In the genomic region with DNA sequence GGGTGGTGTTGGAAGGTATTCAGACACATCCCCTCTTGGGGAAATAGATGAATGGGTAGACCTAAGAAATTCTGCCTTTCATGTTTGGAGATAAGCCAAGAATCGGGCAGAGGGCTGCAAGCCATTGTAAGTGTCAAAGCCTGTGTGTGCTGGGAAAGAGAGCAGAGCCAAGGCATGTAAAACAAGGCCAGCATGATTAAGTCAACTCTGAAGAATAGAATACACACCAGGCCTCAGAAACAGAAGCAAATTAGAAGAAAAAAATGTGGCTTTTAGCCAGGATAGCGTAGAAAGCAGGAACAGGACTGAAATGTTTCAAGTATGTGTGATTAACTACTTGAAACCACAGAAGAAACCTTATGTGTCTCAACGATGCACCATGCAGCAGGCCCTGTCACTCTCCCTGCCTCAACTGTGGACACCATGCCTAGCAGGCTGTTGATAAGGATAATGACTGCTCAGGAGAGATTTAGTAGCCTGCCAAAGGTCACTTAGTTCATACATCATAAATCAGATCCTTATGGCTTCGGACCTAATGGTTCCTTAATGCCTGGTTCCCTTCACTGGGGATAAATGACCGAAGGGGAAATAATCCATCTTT, we compare ENCODE assay signal across 9 mouse cellular contexts.
DNase-seq lines count a peak whose midpoint lies in the region; ATAC-seq and TF ChIP-seq lines count a peak whose summit lies in the region.
"Had no signal": no experiment of that assay in that cellular context is flagged by ENCODE, and none has a peak within 500 bp of the region (broad histone marks: within the 10 kb centered on the region; RNA-seq: fewer than 3 reads in every experiment).

No protein-coding gene starts in this region.

- no peak overlapping the region for H3K4me3 ChIP-seq in heart, embryonic 14.5 days (ENCODE audit: control insufficient read depth in 1 of 2, insufficient read depth in 1 of 2, low read depth in 1 of 2, low read length in 2 of 2)
- H3K4me3 ChIP-seq in myocyte: no peak overlapping the region

- no peak overlapping the region for H3K9ac ChIP-seq in heart, embryonic 14.5 days (ENCODE audit: low read length)

- H3ac ChIP-seq in myocyte (ENCODE audit: control insufficient read depth, insufficient read length): no peak overlapping the region

- no peak for TF ChIP-seq POLR2A in myocyte (IDR thresholded peaks at IDR 0.05; ENCODE audit: insufficient read length, low read depth)

- H3K27me3 ChIP-seq in heart, embryonic 14.5 days (ENCODE audit: control insufficient read depth, insufficient read depth, low read length): no peaks in the 10 kb centered on the region
- H3K27me3 ChIP-seq in myocyte (ENCODE audit: control insufficient read depth, insufficient read depth, insufficient read length): no peaks in the 10 kb centered on the region

- peaks cover 2 to 15% of the 10 kb centered on the region in 2 experiments; a peak in 3 of 4 replicates for H3K4me1 ChIP-seq in heart, embryonic 14.5 days (ENCODE audit: control insufficient read depth in 2 of 2, insufficient read depth in 2 of 2, low read length in 2 of 2)

- 0 out of 2 replicates have a peak overlapping the region, but pooled peaks have one; percentile 16 for H3K4me2 ChIP-seq in heart, embryonic 14.5 days (ENCODE audit: low read length)
- H3K4me2 ChIP-seq in myocyte (ENCODE audit: low read depth): peak overlapping the region; percentile 16

- H3K27ac ChIP-seq in heart, embryonic 14.5 days (replicated peaks in 1 of 2; ENCODE audit: control insufficient read depth in 1 of 2, insufficient read depth in 1 of 2, low read depth in 2 of 2, low read length in 2 of 2): peak overlapping the region; percentile 9 to 35; a peak in 2 of 4 replicates

- H3K36me3 ChIP-seq in heart, embryonic 14.5 days (ENCODE audit: control insufficient read depth, insufficient read depth, low read length): no peaks in the 10 kb centered on the region
- H3K36me3 ChIP-seq in myocyte (ENCODE audit: control insufficient read depth, insufficient read depth): no peaks in the 10 kb centered on the region

- H3K79me2 ChIP-seq in myocyte (ENCODE audit: control insufficient read depth, insufficient read depth): no peaks in the 10 kb centered on the region

- peak; percentile 64; the same call in 1 of the 2 replicates for ATAC-seq in heart, embryonic 14.5 days (ENCODE audit: insufficient number of reproducible peaks, insufficient read depth, low FRiP score, low read depth)

- DNase-seq in left cerebral cortex, postnatal 4 days: peak; percentile 29
- no peak for DNase-seq in left cerebral cortex, adult 9 months (ENCODE audit: low spot score in 2 of 2)
- DNase-seq in embryo, embryonic 10 days (ENCODE audit: low spot score): peak; percentile 51
- no peak for DNase-seq in B cell, adult 2 months
- DNase-seq in thymus, postnatal 4 days: no peak
- no peak for DNase-seq in urinary bladder, adult 18-20 months (ENCODE audit: low spot score in 2 of 2)
- DNase-seq: thymus, postnatal 14 days had no signal

- WGBS in heart, embryonic 14.5 days: 17% methylated on average over 5 of the region's 5 CpGs

- no peaks in the 10 kb centered on the region for H3K9me3 ChIP-seq in heart, embryonic 14.5 days (ENCODE audit: control insufficient read depth, low read length)

- intact Hi-C loops in left cerebral cortex, postnatal 4 days (cut with DNase I): no loop called here

TF ChIP-seq in myocyte, 11 proteins besides CTCF, POLR2A, EP300 and RAD21:
- TF ChIP-seq MYOD1 (IDR thresholded peaks at IDR 0.05; ENCODE audit: control insufficient read depth in 1 of 3, insufficient read length in 2 of 3, low read depth in 2 of 3): peak; percentile 63 to 94 (median 90)
- peak; percentile 30; the same call in 1 of the 2 replicates for TF ChIP-seq CEBPB (IDR thresholded peaks at IDR 0.05; ENCODE audit: insufficient read depth, poor library complexity, severe bottlenecking)
- peak; percentile 55 for TF ChIP-seq TCF3 (IDR thresholded peaks at IDR 0.05; ENCODE audit: insufficient read length, low read depth)
- TF ChIP-seq TCF12 (IDR thresholded peaks at IDR 0.05; ENCODE audit: insufficient read depth, poor library complexity, severe bottlenecking): peak; percentile 24
- TF ChIP-seq SRF (IDR thresholded peaks at IDR 0.05; ENCODE audit: control insufficient read depth, insufficient read length, low read depth): no peak
- TF ChIP-seq POLR2AphosphoS2 (IDR thresholded peaks at IDR 0.05; ENCODE audit: insufficient read length, low read depth): no peak
- no peak for TF ChIP-seq E2F4 (IDR thresholded peaks at IDR 0.05; ENCODE audit: insufficient read depth)
- peak in 1 of 3 experiments; percentile 33 for TF ChIP-seq MYOG (IDR thresholded peaks at IDR 0.05; ENCODE audit: control insufficient read depth in 1 of 3, insufficient read depth in 1 of 3, insufficient read length in 2 of 3, low read depth in 2 of 3)
- TF ChIP-seq USF1 (IDR thresholded peaks at IDR 0.05; ENCODE audit: low read depth): no peak
TF ChIP-seq in myocyte: peak in this region for 5.

Comparison
In these comparisons a context has a peak if more than half of its experiments do, and no peak if none do; other contexts are left out.
1. DNase-seq: peak in left cerebral cortex, postnatal 4 days (single experiment) and embryo, embryonic 10 days (single experiment); none in left cerebral cortex, adult 9 months (0 of 2), B cell, adult 2 months (0 of 2), thymus, postnatal 4 days (single experiment) and urinary bladder, adult 18-20 months (0 of 2).